Mouse (Mus musculus) cortical plate, adult 2 months (tissue): ENCODE measurements around the gene Stk40. TPM values are rescaled to one million over a fixed set of nuclear protein-coding genes. Genes with fewer than 3 reads are reported as not detected.

Experiments used
- H3K27ac ChIP-seq: fragments of 200-500 bp; 2 replicates; pipeline ENCODE4 v1.5.1; 2012; ENCODE audit warnings: low read length, control low read depth, inconsistent platforms; ENCODE audit not compliant: insufficient read depth
- H3K4me1 ChIP-seq: fragments of 200-500 bp; 2 replicates; pipeline ENCODE4 v1.6.1; 2011; ENCODE audit warnings: low read length; ENCODE audit not compliant: control insufficient read depth, insufficient read depth
- H3K4me3 ChIP-seq: fragments of 200-500 bp; 2 replicates; pipeline ENCODE4 v1.5.1; 2011; ENCODE audit warnings: mild to moderate bottlenecking, low read length, control low read depth; ENCODE audit not compliant: insufficient read depth
- CTCF ChIP-seq: fragments of 200-500 bp; IDR thresholded peaks from 2 replicates; pipeline ENCODE4 v1.5.1; 2011; ENCODE audit warnings: mild to moderate bottlenecking, control low read depth, low read length; ENCODE audit not compliant: insufficient read depth; ENCODE audit errors: extremely low read depth
- POLR2A ChIP-seq: fragments of 200-500 bp; IDR thresholded peaks from 2 replicates; pipeline ENCODE4 v1.6.1; 2011; ENCODE audit warnings: mild to moderate bottlenecking, low read length, control low read depth; ENCODE audit not compliant: insufficient read depth; ENCODE audit errors: extremely low read depth
- polyA plus RNA-seq: library from polyadenylated mRNA; depleted of rRNA; stranded (reverse); fragments of >200 nt; gene quantifications from 2 replicates; pipeline ENCODE4 v1.2.3, GENCODE M21; 2012; rRNA removed

The Stk40 gene
- polyA plus RNA-seq, 1 experiment, result 17.5 TPM

GRCm38 (mm10) chr4:126181170-126181957, 77.6 kb downstream of the Stk40 start:
- H3K27ac ChIP-seq, result no peak overlapping the region
- H3K4me3 ChIP-seq, result no peak overlapping the region
- H3K4me1 ChIP-seq, result no peaks in the 10 kb centered on the region; the same call in 1 of the 2 replicates
- TF ChIP-seq POLR2A (no peak), CTCF (peak; percentile 91)

GRCm38 (mm10) chr4:126183034-126183433, 79.3 kb downstream of the Stk40 start:
- Histone ChIP-seq H3K4me1 (no peaks in the 10 kb centered on the region; the same call in 1 of the 2 replicates), H3K27ac (no peak overlapping the region), H3K4me3 (no peak overlapping the region)
- TF ChIP-seq POLR2A (no peak), CTCF (no peak)

GRCm38 (mm10) chr4:126187096-126187495, 83.3 kb downstream of the Stk40 start:
- H3K4me1 ChIP-seq, result no peaks in the 10 kb centered on the region; the same call in 1 of the 2 replicates
- TF ChIP-seq CTCF (no peak), POLR2A (no peak)
- H3K4me3 ChIP-seq, result no peak overlapping the region
- H3K27ac ChIP-seq, result no peak overlapping the region

Other genes starting within 250 kb of the Stk40 start
- gene Csf3r, start 79.4 kb upstream of the Stk40 start, polyA plus RNA-seq, result 6.6 and 6.8 TPM in 2 replicates
- 65.7 and 73.3 TPM in 2 replicates for gene Mrps15, start 57.0 kb upstream of the Stk40 start, polyA plus RNA-seq
- gene Oscp1, start 45.4 kb upstream of the Stk40 start, polyA plus RNA-seq, result 20.3 and 21.4 TPM in 2 replicates
- gene Lsm10, start 7.3 kb upstream of the Stk40 start, polyA plus RNA-seq, result 25.5 TPM in 2 replicates
- gene Eva1b, start 43.8 kb downstream of the Stk40 start, polyA plus RNA-seq, result 7.6 and 7.9 TPM in 2 replicates
- 1.0 and 1.1 TPM in 2 replicates for gene Sh3d21, start 59.5 kb downstream of the Stk40 start, polyA plus RNA-seq
- gene Thrap3, start 98.8 kb downstream of the Stk40 start, polyA plus RNA-seq, result 86.1 and 98.1 TPM in 2 replicates
- gene Map7d1, start 152.4 kb downstream of the Stk40 start, polyA plus RNA-seq, result 206 and 215 TPM in 2 replicates
- gene Trappc3, start 158.4 kb downstream of the Stk40 start, polyA plus RNA-seq, result 111 and 117 TPM in 2 replicates
- 0.36 and 0.52 TPM in 2 replicates for gene Col8a2, start 182.8 kb downstream of the Stk40 start, polyA plus RNA-seq
- 37.7 and 40.3 TPM in 2 replicates for gene Adprhl2, start 217.7 kb downstream of the Stk40 start, polyA plus RNA-seq
- 3.8 and 5.7 TPM in 2 replicates for gene Tekt2, start 221.7 kb downstream of the Stk40 start, polyA plus RNA-seq